Mouse (Mus musculus): Measurements from ENCODE around the gene Prrc2b. TPM values are rescaled to one million over a fixed set of nuclear protein-coding genes. Genes with fewer than 3 reads are reported as not detected.

The Prrc2b gene
- polyA plus RNA-seq, 1 experiment from 2014 or later, result 69.8 TPM

- 65% methylated on average over 6 of the region's 6 CpGs for WGBS
- Histone ChIP-seq H3K4me2 (ENCODE audit: low read length) (no peak overlapping the region), H3K27me3 (ENCODE audit: control insufficient read depth, insufficient read depth, low read depth, low read length) (no peaks in the 10 kb centered on the region), H3K4me1 (ENCODE audit: control insufficient read depth, insufficient read depth, low read length) (no peaks in the 10 kb centered on the region; the same call in 1 of the 2 replicates), H3K9me3 (replicated peaks; ENCODE audit: control insufficient read depth, low read length, poor library complexity, severe bottlenecking) (no peaks in the 10 kb centered on the region), H3K4me3 (ENCODE audit: low read depth, low read length) (no peak overlapping the region), H3K36me3 (ENCODE audit: control insufficient read depth, insufficient read depth, low read length) (no peaks in the 10 kb centered on the region), H3K9ac (ENCODE audit: low read depth, low read length) (no peak overlapping the region), H3K27ac (ENCODE audit: low read length) (no peak overlapping the region)
- ATAC-seq, result no peak
Observed at GRCm38 (mm10) chr2:32131866-32132566, 18.9 kb upstream of the Prrc2b start.

- H3K9ac ChIP-seq (ENCODE audit: low read depth, low read length), result no peak overlapping the region
- H3K4me2 ChIP-seq (ENCODE audit: low read length), result no peak overlapping the region
- no peak overlapping the region for H3K4me3 ChIP-seq (ENCODE audit: low read depth, low read length)
- 7% methylated on average over 11 of the region's 12 CpGs for WGBS
- H3K9me3 ChIP-seq (replicated peaks; ENCODE audit: control insufficient read depth, low read length, poor library complexity, severe bottlenecking), result no peaks in the 10 kb centered on the region
- H3K36me3 ChIP-seq (ENCODE audit: control insufficient read depth, insufficient read depth, low read length), result no peaks in the 10 kb centered on the region
- H3K27me3 ChIP-seq (ENCODE audit: control insufficient read depth, insufficient read depth, low read depth, low read length), result no peaks in the 10 kb centered on the region
- no peak for ATAC-seq
- H3K4me1 ChIP-seq (ENCODE audit: control insufficient read depth, insufficient read depth, low read length), result peaks cover 3% of the 10 kb centered on the region; the same call in 1 of the 2 replicates
- no peak overlapping the region for H3K27ac ChIP-seq (ENCODE audit: low read length)
Observed at GRCm38 (mm10) chr2:32132567-32132992, 18.3 kb upstream of the Prrc2b start.

- no peaks in the 10 kb centered on the region for H3K9me3 ChIP-seq (replicated peaks; ENCODE audit: control insufficient read depth, low read length, poor library complexity, severe bottlenecking)
- no peak for ATAC-seq
- H3K4me1 ChIP-seq (ENCODE audit: control insufficient read depth, insufficient read depth, low read length), result peaks cover 3% of the 10 kb centered on the region; the same call in 1 of the 2 replicates
- no peaks in the 10 kb centered on the region for H3K36me3 ChIP-seq (ENCODE audit: control insufficient read depth, insufficient read depth, low read length)
- H3K4me3 ChIP-seq (ENCODE audit: low read depth, low read length), result no peak overlapping the region
- 4% methylated on average over 2 of the region's 2 CpGs for WGBS
- H3K4me2 ChIP-seq (ENCODE audit: low read length), result no peak overlapping the region
- H3K27ac ChIP-seq (ENCODE audit: low read length), result no peak overlapping the region
- no peaks in the 10 kb centered on the region for H3K27me3 ChIP-seq (ENCODE audit: control insufficient read depth, insufficient read depth, low read depth, low read length)
- no peak overlapping the region for H3K9ac ChIP-seq (ENCODE audit: low read depth, low read length)
Observed at GRCm38 (mm10) chr2:32134039-32134438, 16.8 kb upstream of the Prrc2b start.

GRCm38 (mm10) chr2:32137667-32138266 is 13.1 kb upstream of the Prrc2b start:
- 0% methylated on average over 40 of the region's 40 CpGs for WGBS
- Histone ChIP-seq H3K27ac (ENCODE audit: low read length) (peak overlapping the region; percentile 87), H3K36me3 (ENCODE audit: control insufficient read depth, insufficient read depth, low read length) (no peaks in the 10 kb centered on the region), H3K9me3 (replicated peaks; ENCODE audit: control insufficient read depth, low read length, poor library complexity, severe bottlenecking) (no peaks in the 10 kb centered on the region), H3K4me2 (ENCODE audit: low read length) (peak overlapping the region; percentile 63), H3K4me3 (ENCODE audit: low read depth, low read length) (peak overlapping the region; percentile 59), H3K27me3 (ENCODE audit: control insufficient read depth, insufficient read depth, low read depth, low read length) (no peaks in the 10 kb centered on the region), H3K4me1 (ENCODE audit: control insufficient read depth, insufficient read depth, low read length) (peaks cover 3% of the 10 kb centered on the region; the same call in 1 of the 2 replicates), H3K9ac (ENCODE audit: low read depth, low read length) (peak overlapping the region; percentile 50)
- ATAC-seq, result peak; percentile 94

GRCm38 (mm10) chr2:32139377-32139776 is 11.5 kb upstream of the Prrc2b start:
- H3K4me1 ChIP-seq (ENCODE audit: control insufficient read depth, insufficient read depth, low read length), result peaks cover 3% of the 10 kb centered on the region; the same call in 1 of the 2 replicates
- no peaks in the 10 kb centered on the region for H3K9me3 ChIP-seq (replicated peaks; ENCODE audit: control insufficient read depth, low read length, poor library complexity, severe bottlenecking)
- H3K27ac ChIP-seq (ENCODE audit: low read length), result no peak overlapping the region
- H3K27me3 ChIP-seq (ENCODE audit: control insufficient read depth, insufficient read depth, low read depth, low read length), result no peaks in the 10 kb centered on the region
- no peaks in the 10 kb centered on the region for H3K36me3 ChIP-seq (ENCODE audit: control insufficient read depth, insufficient read depth, low read length)
- no peak for ATAC-seq
- H3K4me3 ChIP-seq (ENCODE audit: low read depth, low read length), result no peak overlapping the region
- WGBS, result 71% methylated on average over 5 of the region's 5 CpGs
- H3K4me2 ChIP-seq (ENCODE audit: low read length), result no peak overlapping the region
- no peak overlapping the region for H3K9ac ChIP-seq (ENCODE audit: low read depth, low read length)

- H3K36me3 ChIP-seq (ENCODE audit: control insufficient read depth, insufficient read depth, low read length), result no peaks in the 10 kb centered on the region
- H3K9me3 ChIP-seq (replicated peaks; ENCODE audit: control insufficient read depth, low read length, poor library complexity, severe bottlenecking), result no peaks in the 10 kb centered on the region
- H3K4me2 ChIP-seq (ENCODE audit: low read length), result no peak overlapping the region
- 11% methylated on average over 4 of the region's 4 CpGs for WGBS
- no peak for ATAC-seq
- no peak overlapping the region for H3K4me3 ChIP-seq (ENCODE audit: low read depth, low read length)
- peaks cover 3% of the 10 kb centered on the region; the same call in 1 of the 2 replicates for H3K4me1 ChIP-seq (ENCODE audit: control insufficient read depth, insufficient read depth, low read length)
- H3K9ac ChIP-seq (ENCODE audit: low read depth, low read length), result no peak overlapping the region
- no peaks in the 10 kb centered on the region for H3K27me3 ChIP-seq (ENCODE audit: control insufficient read depth, insufficient read depth, low read depth, low read length)
- no peak overlapping the region for H3K27ac ChIP-seq (ENCODE audit: low read length)
Observed at GRCm38 (mm10) chr2:32140498-32140934, 10.4 kb upstream of the Prrc2b start.

- Histone ChIP-seq H3K9me3 (replicated peaks; ENCODE audit: control insufficient read depth, low read length, poor library complexity, severe bottlenecking) (no peaks in the 10 kb centered on the region), H3K4me3 (ENCODE audit: low read depth, low read length) (no peak overlapping the region), H3K4me1 (ENCODE audit: control insufficient read depth, insufficient read depth, low read length) (peaks cover 3% of the 10 kb centered on the region; the same call in 1 of the 2 replicates), H3K36me3 (ENCODE audit: control insufficient read depth, insufficient read depth, low read length) (no peaks in the 10 kb centered on the region), H3K27me3 (ENCODE audit: control insufficient read depth, insufficient read depth, low read depth, low read length) (no peaks in the 10 kb centered on the region), H3K4me2 (ENCODE audit: low read length) (no peak overlapping the region), H3K9ac (ENCODE audit: low read depth, low read length) (no peak overlapping the region), H3K27ac (ENCODE audit: low read length) (no peak overlapping the region)
- no peak for ATAC-seq
- WGBS, result 86% methylated on average over 6 of the region's 6 CpGs
Observed at GRCm38 (mm10) chr2:32141602-32142001, 9.3 kb upstream of the Prrc2b start.

- Histone ChIP-seq H3K9me3 (replicated peaks; ENCODE audit: control insufficient read depth, low read length, poor library complexity, severe bottlenecking) (no peaks in the 10 kb centered on the region), H3K36me3 (ENCODE audit: control insufficient read depth, insufficient read depth, low read length) (no peaks in the 10 kb centered on the region), H3K9ac (ENCODE audit: low read depth, low read length) (no peak overlapping the region), H3K4me1 (ENCODE audit: control insufficient read depth, insufficient read depth, low read length) (no peaks in the 10 kb centered on the region; the same call in 1 of the 2 replicates), H3K27me3 (ENCODE audit: control insufficient read depth, insufficient read depth, low read depth, low read length) (no peaks in the 10 kb centered on the region), H3K4me2 (ENCODE audit: low read length) (no peak overlapping the region), H3K27ac (ENCODE audit: low read length) (no peak overlapping the region), H3K4me3 (ENCODE audit: low read depth, low read length) (no peak overlapping the region)
- ATAC-seq, result no peak
- 69% methylated on average over 6 of the region's 6 CpGs for WGBS
Observed at GRCm38 (mm10) chr2:32142368-32142767, 8.5 kb upstream of the Prrc2b start.

GRCm38 (mm10) chr2:32144633-32145032 is 6.2 kb upstream of the Prrc2b start:
- Histone ChIP-seq H3K36me3 (ENCODE audit: control insufficient read depth, insufficient read depth, low read length) (no peaks in the 10 kb centered on the region), H3K4me1 (ENCODE audit: control insufficient read depth, insufficient read depth, low read length) (no peaks in the 10 kb centered on the region), H3K27ac (ENCODE audit: low read length) (no peak overlapping the region), H3K4me3 (ENCODE audit: low read depth, low read length) (no peak overlapping the region), H3K9me3 (replicated peaks; ENCODE audit: control insufficient read depth, low read length, poor library complexity, severe bottlenecking) (no peaks in the 10 kb centered on the region), H3K4me2 (ENCODE audit: low read length) (no peak overlapping the region), H3K27me3 (ENCODE audit: control insufficient read depth, insufficient read depth, low read depth, low read length) (no peaks in the 10 kb centered on the region), H3K9ac (ENCODE audit: low read depth, low read length) (no peak overlapping the region)
- WGBS, result 87% methylated on average over 5 of the region's 5 CpGs
- no peak for ATAC-seq
